Mouse (Mus musculus): Measurements from ENCODE around the gene Rnf224.
A peak's percentile ranks its signal among the peaks of the same experiment; 100 is the strongest.
"Not testable (repeated sequence)": the region's sequence is repeated elsewhere in the genome, so short reads cannot be mapped to it uniquely, and the experiment has no call there.

The Rnf224 gene

GRCm38 (mm10) chr2:25236614-25237013, at the start of gene Rnf224:
Gene Rnf224 (minus strand): TSS chr2:25236787.
- no peak for DNase-seq (ENCODE audit: extremely low spot score, low spot score)

- no peak for DNase-seq (ENCODE audit: extremely low spot score, low spot score)
Observed at GRCm38 (mm10) chr2:25286314-25286713, 49.7 kb upstream of the Rnf224 start.

GRCm38 (mm10) chr2:25285551-25285950, 49.0 kb upstream of the Rnf224 start:
- no peak for DNase-seq (ENCODE audit: extremely low spot score, low spot score)

- peak; percentile 64 for DNase-seq (ENCODE audit: extremely low spot score, low spot score)
Observed at GRCm38 (mm10) chr2:25278928-25279882, 42.6 kb upstream of the Rnf224 start.

- no peak for DNase-seq (ENCODE audit: extremely low spot score, low spot score)
Observed at GRCm38 (mm10) chr2:25273010-25273409, 36.4 kb upstream of the Rnf224 start.

- DNase-seq (ENCODE audit: extremely low spot score, low spot score), result no peak
Observed at GRCm38 (mm10) chr2:25272515-25272914, 35.9 kb upstream of the Rnf224 start.

- DNase-seq (ENCODE audit: extremely low spot score, low spot score), result peak; percentile 99
Observed at GRCm38 (mm10) chr2:25271827-25272511, 35.4 kb upstream of the Rnf224 start, which contains the start of the genes Ssna1 and Anapc2. Gene Ssna1 (minus strand): TSS chr2:25272438. Gene Anapc2 (plus strand): TSS chr2:25272478.

- DNase-seq (ENCODE audit: extremely low spot score, low spot score), result no peak
Observed at GRCm38 (mm10) chr2:25267746-25268309, 31.2 kb upstream of the Rnf224 start.

- no peak for DNase-seq (ENCODE audit: extremely low spot score, low spot score)
Observed at GRCm38 (mm10) chr2:25267241-25267640, 30.7 kb upstream of the Rnf224 start.

GRCm38 (mm10) chr2:25266720-25267119, 30.1 kb upstream of the Rnf224 start:
- DNase-seq (ENCODE audit: extremely low spot score, low spot score), result no peak

GRCm38 (mm10) chr2:25265897-25266656, 29.5 kb upstream of the Rnf224 start:
- DNase-seq (ENCODE audit: extremely low spot score, low spot score), result no peak

- no peak for DNase-seq (ENCODE audit: extremely low spot score, low spot score)
Observed at GRCm38 (mm10) chr2:25264851-25265250, 28.3 kb upstream of the Rnf224 start.

- DNase-seq (ENCODE audit: extremely low spot score, low spot score), result no peak
Observed at GRCm38 (mm10) chr2:25264286-25264660, 27.7 kb upstream of the Rnf224 start.

GRCm38 (mm10) chr2:25263623-25264285, 27.2 kb upstream of the Rnf224 start:
- DNase-seq (ENCODE audit: extremely low spot score, low spot score), result no peak

GRCm38 (mm10) chr2:25262795-25263622, 26.4 kb upstream of the Rnf224 start:
- DNase-seq (ENCODE audit: extremely low spot score, low spot score), result no peak

- peak; percentile 90 for DNase-seq (ENCODE audit: extremely low spot score, low spot score)
Observed at GRCm38 (mm10) chr2:25262291-25262767, 25.7 kb upstream of the Rnf224 start, which contains the start of gene Tprn. Gene Tprn (plus strand): TSS chr2:25262618.

- no peak for DNase-seq (ENCODE audit: extremely low spot score, low spot score)
Observed at GRCm38 (mm10) chr2:25261870-25262269, 25.3 kb upstream of the Rnf224 start.

GRCm38 (mm10) chr2:25258887-25259286, 22.3 kb upstream of the Rnf224 start:
- no peak for DNase-seq (ENCODE audit: extremely low spot score, low spot score)

GRCm38 (mm10) chr2:25257250-25257649, 20.7 kb upstream of the Rnf224 start:
- not testable (repeated sequence) for DNase-seq (ENCODE audit: extremely low spot score, low spot score)
